Mouse (Mus musculus) erythroblast, adult 5-6 weeks (primary cell): ENCODE measurements around the gene Supt3. TPM values are rescaled to one million over a fixed set of nuclear protein-coding genes. Genes with fewer than 3 reads are reported as not detected.

Source experiments
- ATAC-seq: replicated peaks from 2 replicates; pipeline ENCODE4 v1.8.0; 2016; ENCODE audit warnings: moderate number of reproducible peaks, mild to moderate bottlenecking, moderate TSS enrichment, inconsistent platforms; ENCODE audit not compliant: poor library complexity, low FRiP score, severe bottlenecking
- total RNA-seq, 2 experiments: library from RNA; stranded (forward) in 1 of 2; stranded (reverse) in 1 of 2; fragments of 150-400 nt in 1 of 2; fragments of 200-764, 138-1000 nt in 1 of 2; gene quantifications; 2 replicates each; pipeline versions ENCODE4 v1.2.3 to v1.2.4; 2015 to 2017; ENCODE audit warnings: low replicate concordance in 2 of 2

Supt3 gene
- total RNA-seq, 2 experiments from 2014 or later: 9.5 to 9.6 TPM

DNA sequence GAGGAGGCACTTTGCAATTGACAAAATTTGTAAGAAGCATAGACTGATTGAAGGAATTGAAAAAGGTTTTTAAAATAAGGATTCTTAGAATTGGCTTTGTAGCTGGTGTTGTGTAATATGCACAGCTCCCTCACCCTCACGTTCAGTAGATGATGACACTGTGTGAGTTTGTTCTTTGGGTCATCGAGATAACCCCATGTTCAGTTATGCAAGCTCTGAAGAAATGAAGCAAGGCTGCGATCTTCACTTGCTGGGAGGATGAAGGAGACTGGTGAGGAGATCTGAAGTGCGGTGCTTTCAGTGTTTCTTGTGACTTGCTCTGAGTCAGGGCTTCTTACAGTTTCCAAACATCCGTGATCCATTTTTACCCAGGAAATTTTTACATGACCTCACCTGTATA lies 168.4 kb downstream of the Supt3 start:
- ATAC-seq: no peak

DNA sequence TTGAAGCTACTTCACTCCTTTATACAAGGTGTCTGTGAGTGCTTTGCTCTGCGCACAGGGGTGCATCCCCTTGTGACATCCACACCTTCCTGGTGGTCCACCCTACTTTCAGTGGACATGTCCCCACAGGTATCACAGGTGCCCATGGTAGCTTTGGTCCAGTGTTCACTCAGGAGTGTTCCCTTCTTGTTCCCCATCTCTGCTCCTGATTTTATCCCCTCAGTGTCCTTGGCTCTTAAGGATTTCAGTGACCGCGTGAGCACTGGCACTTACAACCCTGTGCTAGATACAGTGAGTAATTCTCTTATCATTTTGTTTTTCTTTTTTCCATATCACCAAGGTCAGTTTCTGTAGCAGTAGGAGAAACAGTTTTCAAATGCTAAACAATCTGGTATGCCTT lies 171.4 kb downstream of the Supt3 start:
- ATAC-seq: no peak

DNA sequence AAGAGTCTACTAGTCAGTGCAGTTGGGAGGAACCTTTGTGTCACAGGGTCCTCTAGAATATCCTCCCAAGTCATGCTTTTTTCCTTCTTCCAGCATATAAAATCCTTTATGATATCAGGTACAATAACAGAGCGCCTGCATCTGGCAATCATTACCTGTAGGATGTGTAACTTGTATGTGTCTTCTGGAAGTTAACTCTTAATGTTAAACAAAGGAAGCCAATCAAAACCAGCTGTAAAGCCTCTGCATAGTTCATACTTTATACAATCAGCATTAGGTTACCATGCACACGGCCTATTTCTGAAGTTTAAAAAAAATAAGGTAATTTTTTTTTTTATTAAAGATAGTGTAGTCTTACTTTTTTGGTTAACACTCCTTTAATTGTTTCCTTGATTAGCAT lies 179.7 kb downstream of the Supt3 start:
- ATAC-seq: no peak

DNA sequence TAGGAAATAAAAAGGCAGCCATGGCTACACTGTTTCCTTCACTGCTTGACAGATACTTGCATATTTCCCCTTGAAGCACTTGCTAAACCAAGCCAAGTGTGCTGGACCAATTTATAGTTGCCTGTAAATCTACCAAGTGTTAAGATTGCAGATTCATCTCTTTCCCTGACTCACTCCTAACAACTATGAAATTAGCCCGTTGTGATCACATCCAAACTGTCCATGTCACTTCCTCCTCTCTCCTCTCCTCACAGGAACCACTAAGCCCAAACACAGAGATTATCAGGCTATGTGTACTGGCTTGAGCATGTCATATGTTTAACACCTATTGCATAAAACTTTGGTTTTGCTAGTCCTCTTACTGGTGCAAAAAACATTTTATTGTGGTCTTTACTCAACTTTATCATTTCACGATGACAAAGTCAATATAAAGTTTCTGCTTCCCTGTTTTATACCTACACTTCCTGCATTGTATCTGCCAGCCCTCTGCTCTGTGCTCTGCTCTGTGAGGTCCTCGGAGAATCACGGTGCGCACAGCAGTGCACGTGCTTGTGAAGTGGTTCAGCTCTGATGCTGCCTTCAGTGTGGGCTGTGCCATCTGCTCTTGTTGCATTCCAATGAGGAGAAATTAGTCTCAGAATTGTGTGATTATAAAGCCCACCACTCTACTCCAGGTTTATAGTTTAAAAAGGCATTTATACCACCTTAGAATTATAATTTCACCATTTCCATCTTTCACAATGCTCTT lies 186.3 kb downstream of the Supt3 start:
- ATAC-seq: no peak

DNA sequence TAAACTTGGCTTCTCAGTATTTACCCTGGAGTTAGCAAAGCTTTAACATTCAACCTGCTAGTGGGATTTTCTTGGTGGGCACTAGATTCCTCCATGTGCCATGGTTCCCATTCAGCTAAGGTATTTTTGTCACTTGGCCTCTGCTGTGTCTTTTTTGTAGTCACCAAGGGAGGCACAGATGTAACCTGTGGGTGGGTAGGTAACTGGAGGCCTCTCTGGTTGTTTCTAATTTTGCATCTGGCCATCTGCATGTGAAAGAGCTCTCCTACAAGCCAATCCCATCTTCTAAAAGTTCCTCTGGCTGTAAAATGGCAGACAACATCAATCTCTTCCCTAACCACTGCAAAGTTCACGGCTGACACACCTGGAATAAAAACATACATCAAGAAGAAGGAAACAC lies 190.2 kb downstream of the Supt3 start:
- no peak for ATAC-seq

DNA sequence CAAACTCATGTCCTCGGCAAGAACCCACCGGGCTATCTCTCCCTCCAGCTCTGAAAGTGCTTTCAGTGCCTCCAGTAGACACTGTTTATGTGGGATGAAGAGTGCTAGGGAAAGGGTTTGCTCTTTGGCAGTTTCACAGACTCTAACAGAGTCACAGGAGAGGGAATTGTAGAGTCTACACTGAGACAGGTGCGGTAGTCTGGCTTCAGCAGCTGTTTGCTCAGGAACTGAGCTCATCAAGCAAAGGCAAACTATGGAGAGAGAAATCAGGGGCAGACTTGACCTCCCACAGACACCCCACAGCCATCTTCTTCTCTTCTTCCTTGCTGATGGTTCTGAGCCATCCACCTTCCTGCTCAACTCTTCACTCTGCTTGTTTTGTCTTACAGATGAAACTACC lies 193.3 kb downstream of the Supt3 start:
- ATAC-seq: no peak

DNA sequence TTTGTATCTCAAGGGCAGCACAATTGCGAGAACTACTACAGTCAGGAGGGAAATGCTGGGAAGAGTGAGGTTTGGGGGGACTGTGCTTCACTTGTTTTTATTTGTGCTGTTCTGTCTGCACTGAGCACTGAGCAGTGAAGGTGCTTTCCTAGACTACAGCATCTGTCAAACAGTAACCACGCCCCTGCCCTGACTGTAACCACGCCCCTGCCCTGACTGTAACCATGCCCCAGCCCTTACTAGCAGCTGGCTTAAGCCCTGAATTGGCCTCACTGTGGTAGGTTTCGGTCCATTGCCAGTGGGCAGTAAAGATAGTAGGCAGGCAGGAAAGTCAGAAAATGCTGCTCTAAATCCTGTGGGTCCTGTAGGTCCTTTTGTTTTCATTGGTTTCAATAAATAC lies 196.5 kb downstream of the Supt3 start:
- peak; percentile 71 for ATAC-seq

DNA sequence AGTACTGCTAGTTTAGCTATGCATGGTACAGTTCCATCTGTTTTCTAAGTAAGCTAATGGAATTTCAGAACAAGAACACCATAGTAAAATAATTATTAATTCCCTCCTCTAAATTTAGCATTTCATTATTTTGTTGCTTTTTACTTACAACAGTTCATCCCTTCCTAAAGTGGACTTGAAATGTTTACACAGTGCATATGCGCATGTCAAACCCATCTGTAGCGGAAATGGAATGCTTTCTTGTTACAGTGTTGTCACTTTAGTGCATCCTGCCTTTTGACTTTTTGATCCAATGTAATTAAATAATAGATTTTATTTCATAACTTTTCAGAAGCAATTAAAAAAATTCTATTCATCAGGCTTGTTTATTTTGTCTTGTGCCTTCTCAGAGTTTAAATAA lies 200.7 kb downstream of the Supt3 start:
- ATAC-seq: no peak

DNA sequence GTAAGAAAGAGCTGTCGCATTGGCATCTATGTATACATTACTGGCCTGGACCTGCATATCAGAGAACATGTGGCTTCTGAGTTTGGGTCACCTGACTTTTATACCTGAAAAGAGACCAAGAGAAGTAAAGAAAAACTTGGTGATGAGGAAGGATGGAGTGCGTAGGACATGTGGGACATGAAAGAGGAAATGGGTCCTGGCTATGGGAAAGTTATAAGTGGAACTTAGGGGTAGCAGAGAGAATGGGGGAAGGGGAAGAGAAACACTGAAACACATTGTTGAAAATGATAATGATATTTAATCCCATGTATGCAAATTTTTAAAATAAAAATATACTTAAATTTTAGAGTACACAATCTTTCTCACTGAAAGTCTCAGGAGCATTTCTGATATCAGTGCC lies 211.0 kb downstream of the Supt3 start:
- ATAC-seq: no peak

DNA sequence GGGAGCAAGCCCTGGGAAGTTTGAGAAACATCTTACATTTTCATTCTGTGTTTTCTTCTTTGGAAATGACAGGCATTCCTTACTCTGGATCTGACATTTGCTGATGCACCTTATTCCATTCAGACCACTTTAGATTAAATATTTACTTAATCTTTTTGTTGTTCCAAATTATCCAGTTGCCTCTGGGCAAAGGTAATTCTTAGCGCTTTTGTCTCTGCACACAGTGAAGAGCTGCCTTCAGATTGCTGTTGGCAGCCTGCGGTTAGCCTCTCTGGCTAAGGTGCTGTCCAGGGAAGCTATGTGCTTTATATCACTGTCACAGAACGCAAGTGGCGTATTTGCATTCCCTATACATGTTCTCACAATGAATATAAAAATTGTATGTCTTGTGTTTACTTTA lies 226.4 kb downstream of the Supt3 start:
- no peak for ATAC-seq

DNA sequence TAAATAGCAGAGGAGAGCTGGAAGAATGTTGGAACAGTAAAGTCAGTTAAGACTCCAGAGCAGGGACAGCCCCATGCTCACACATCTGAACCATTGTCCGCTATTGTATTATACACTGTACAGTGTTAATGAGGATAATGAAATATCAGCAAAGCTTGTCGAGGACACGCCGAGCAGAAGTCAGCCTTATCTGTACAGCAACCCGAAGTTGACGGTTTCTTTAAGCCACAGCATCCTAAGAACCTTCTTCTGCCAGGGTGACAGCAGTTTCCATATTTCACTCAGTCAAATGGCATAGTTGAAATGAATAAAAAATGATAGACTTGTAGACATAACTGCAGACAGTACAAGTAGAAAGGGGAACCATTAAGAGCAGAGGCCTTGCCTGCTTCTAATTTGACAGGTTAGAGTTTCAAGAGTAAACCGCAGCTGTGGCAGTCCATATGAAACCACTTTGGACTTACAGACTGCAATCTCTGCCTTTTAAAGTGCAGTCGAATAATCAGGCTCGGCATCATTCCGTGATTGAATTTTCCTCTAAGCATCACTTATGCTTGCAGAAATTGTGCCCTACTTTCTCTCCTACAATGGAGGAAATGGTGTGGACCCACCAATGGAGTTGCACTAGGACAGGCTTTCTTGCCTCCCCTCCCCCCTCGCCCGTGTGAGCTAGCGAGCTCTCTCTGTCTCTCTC lies 227.7 kb downstream of the Supt3 start:
- no peak for ATAC-seq

DNA sequence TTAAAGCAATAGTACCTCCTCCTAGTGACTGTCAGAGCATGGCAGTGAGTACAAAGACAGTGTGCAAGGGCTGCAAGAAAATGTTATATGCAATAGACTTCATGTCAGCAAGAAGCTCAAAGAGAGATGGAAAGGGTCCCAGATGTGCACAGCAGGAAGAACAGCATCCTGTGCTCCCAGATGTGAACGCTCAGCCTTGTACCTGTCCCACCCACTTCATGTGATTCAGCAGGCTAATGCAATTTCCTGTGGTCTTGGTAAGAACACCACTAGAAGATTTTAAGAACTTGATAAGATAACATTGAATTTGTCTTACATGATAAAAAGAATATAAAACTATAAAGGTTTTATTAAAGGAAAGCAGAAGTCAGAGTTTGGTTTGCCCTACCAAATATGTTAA lies 230.5 kb downstream of the Supt3 start:
- ATAC-seq: no peak

DNA sequence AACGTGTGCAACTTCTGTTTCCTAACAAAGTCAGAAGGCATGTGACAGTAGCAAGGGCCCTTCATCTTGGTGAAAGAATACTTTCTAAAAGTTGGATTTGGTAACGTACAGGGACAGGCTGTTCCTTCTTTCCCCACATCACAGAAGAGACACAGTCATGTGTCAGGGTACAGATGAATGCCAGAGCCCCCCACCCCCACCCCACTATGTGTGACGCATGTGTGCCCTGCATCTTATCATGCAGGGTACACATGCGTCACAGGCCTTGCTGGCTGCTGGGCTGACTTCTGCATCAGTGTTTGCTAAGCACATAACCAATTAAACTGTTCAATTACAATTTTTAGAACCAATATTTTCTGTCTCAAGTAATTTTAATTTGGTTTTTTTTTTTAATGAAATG lies 231.7 kb downstream of the Supt3 start:
- ATAC-seq: no peak

DNA sequence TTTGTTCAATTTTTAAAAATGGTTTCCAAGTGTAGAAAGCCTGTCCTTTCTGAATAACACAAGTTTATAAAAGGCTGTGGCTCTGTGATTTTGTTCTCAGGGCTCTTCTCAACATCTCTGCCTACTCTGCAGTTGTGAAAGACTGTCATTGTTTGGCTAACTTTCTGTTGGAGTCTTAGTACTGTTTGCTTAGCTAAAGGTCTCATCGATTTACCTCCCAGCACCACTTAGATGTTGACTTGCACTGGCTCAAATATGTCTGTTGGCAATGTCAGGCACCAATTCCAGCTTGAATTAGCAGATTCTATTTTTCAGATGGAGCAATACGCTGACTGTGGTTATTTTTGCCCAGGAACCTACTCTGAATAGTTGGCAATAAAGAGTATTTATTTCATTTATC lies 233.5 kb downstream of the Supt3 start:
- no peak for ATAC-seq

DNA sequence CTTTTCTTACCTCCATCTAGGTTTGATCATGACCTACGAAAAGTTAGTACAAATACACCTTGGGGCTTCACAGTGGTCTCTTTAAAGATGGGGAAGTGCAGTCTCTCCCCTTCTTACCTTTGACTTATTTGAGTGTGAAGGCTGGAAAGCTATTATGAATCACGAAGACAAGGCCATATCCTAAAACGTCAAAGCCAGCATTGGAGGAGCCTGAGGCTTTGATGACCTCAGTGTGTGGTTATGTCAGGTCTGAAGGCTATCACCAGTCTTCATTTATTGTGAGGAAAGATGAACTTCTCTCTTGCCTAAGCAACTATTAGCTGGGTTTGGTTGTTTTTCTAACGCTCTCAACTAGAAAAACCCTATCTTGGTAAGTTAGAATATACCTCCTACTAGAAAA lies 239.8 kb downstream of the Supt3 start:
- no peak for ATAC-seq

DNA sequence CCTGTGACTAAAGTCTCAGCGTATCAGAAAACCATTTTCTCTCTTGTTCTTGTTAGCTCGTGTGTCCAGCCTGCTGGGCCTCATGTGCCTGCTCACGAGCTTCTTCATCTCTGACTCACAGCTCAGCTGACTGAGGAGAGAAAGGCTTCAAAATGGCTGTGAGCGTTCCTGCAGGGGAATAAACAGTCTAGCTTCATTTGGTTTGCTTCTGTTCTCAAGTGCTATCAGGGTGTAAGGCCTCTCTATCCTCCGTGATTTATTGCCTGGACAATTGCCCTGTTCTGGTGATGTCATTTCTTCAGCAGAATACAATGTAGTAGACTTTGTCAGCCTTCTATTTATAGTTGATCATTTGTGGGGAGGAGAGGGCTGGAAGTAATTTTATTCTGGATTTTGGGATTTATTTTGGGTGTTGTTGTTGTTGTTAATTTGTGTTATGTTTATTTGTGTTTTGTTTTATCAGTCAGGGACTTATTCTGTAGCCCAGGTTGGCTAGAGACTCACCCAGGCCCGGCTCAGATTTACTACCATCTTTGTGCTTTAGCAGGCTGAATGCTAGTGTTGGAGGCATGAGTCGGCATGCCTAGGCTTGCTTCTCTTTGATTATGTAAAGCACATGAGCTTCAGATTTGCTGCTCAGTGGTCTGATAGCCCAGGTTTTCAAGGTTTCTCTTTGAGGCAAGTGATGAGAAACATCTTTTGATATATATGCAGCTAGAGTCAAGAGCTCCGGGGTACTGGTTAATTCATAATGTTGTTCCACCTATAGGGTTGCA lies 243.4 kb downstream of the Supt3 start:
- no peak for ATAC-seq

DNA sequence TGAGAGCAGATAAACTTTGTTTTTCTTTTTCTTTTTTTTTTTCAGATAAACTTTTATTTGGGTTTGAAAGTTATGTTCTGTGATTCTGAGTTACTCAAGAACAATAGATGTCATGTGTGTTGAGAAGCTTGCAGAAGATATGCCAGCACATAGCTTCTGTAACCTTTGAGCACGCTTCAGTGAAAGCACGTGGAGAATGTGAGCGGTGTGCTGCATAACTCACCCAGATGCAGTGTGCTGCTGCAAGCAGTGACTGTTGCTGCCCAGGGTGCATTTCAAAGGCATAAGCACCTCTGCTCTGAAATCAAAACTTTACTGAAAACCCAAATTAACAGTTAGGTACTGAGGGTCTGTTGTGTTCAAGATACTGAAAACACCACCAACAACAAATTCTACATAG lies 251.5 kb downstream of the Supt3 start:
- no peak for ATAC-seq

DNA sequence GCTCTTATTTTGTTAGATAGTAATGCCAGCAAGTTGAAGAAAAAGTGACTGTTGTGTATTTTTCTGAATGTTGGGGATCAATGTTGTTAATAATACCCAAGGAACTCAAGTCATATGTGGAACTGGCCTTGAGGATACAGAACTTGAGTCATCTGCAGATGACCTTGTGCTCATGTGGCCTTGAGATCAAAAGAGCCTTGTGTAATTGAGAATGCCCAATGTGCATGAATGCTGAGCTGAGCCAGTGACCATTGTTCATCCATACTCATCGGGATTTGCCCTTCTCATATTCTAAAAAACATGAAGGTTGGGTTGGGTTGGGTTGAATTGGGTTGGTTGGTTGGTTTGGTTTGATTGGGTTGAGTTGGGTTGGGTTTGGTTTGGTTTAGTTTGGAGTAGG lies 252.2 kb downstream of the Supt3 start:
- ATAC-seq: no peak

DNA sequence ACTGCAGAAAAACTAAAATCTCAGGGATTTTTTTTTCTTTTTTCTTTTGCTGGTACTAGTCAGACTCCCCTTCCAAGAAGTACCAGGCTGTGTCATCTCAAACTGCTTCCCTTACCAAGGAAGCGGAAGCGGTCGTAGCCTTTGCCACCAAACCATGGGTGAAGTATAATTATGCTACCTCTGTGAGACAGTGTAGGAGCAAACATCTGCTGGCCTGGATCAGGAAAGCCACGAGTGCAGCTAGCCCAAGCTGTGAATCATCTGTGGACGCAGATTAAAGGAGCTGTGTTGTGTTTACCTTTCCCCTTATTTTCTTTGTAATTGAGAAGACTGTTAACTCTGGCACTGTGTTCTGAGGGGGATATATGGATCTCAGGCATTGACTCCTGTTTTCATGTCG lies 255.3 kb downstream of the Supt3 start:
- ATAC-seq: no peak

DNA sequence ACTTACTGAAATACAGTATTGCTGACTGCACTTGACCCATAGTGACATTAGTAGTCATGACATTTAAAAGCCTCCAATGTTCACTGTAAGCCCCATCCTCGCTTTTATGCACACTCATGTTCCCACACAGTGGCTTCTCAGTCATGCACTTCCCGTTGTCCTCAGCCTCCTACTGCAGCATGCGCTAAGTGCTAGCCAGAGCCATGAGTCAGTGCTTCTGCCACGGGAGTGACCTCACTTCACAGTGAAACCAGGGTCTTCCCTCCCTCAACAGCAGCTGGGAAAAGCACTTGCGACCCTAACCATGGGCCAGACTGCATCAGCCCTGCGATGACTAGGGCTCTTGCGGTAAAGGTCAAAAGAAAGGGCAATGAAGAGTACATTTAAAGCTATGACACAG lies 256.7 kb downstream of the Supt3 start:
- no peak for ATAC-seq

DNA sequence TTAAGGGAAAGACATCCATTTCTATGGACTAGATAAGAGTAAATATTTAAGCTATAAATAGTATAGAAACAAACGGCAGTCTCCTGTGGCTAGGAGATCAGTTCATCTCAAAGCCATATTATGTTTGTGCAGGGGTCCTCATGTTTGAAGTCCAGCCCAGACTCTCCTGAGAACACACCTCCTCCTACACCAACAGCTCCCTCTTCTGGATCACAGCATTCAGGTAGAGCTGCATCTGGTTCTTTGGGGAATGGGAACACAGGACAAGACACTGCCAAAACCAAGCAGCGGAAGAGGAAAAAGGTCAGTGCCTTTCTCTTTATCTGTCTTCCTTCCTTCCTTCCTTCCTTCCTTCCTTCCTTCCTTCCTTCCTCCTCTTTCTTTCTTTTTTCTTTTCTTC lies 264.1 kb downstream of the Supt3 start:
- ATAC-seq: no peak
